Mouse (Mus musculus): ENCODE results near the gene Trp53i13. TPM values are rescaled to one million over a fixed set of nuclear protein-coding genes. Genes with fewer than 3 reads are reported as not detected.

Trp53i13 gene
- polyA plus RNA-seq, 1 experiment = 46.8 TPM

GRCm38 (mm10) chr11:77485229-77485628 is 30.6 kb downstream of the Trp53i13 start:
- H3K4me1 ChIP-seq (ENCODE audit: control insufficient read depth, insufficient read depth, insufficient read length, low read length) = peaks cover 6% of the 10 kb centered on the region
- TF ChIP-seq POLR2A (IDR thresholded peaks at IDR 0.05; ENCODE audit: low read depth, low read length) (no peak), CTCF (IDR thresholded peaks at IDR 0.05; ENCODE audit: extremely low read depth, insufficient read length, insufficient replicate concordance, low read depth, low read length) (no peak)
- no peak overlapping the region for H3K4me3 ChIP-seq (ENCODE audit: low read depth, low read length)
- no peaks in the 10 kb centered on the region for H3K27me3 ChIP-seq (ENCODE audit: control insufficient read depth, insufficient read depth, low read length)
- WGBS = 78% methylated on average over 6 of the region's 6 CpGs
- H3K36me3 ChIP-seq (ENCODE audit: control insufficient read depth, insufficient read depth, low read length) = no peaks in the 10 kb centered on the region
- H3K27ac ChIP-seq (ENCODE audit: insufficient read depth, low read depth, low read length) = no peak overlapping the region

- Histone ChIP-seq H3K4me3 (ENCODE audit: low read depth, low read length) (no peak overlapping the region), H3K4me1 (ENCODE audit: control insufficient read depth, insufficient read depth, insufficient read length, low read length) (no peaks in the 10 kb centered on the region), H3K36me3 (ENCODE audit: control insufficient read depth, insufficient read depth, low read length) (no peaks in the 10 kb centered on the region), H3K27ac (ENCODE audit: insufficient read depth, low read depth, low read length) (no peak overlapping the region), H3K27me3 (ENCODE audit: control insufficient read depth, insufficient read depth, low read length) (no peaks in the 10 kb centered on the region)
- WGBS = 41% methylated on average over 11 of the region's 11 CpGs
- TF ChIP-seq CTCF (IDR thresholded peaks at IDR 0.05; ENCODE audit: extremely low read depth, insufficient read length, insufficient replicate concordance, low read depth, low read length) = no peak
- TF ChIP-seq POLR2A (IDR thresholded peaks at IDR 0.05; ENCODE audit: low read depth, low read length) = no peak
Measured at GRCm38 (mm10) chr11:77483510-77484255, 32.1 kb downstream of the Trp53i13 start.

GRCm38 (mm10) chr11:77483043-77483442 is 32.7 kb downstream of the Trp53i13 start:
- no peak overlapping the region for H3K4me3 ChIP-seq (ENCODE audit: low read depth, low read length)
- TF ChIP-seq CTCF (IDR thresholded peaks at IDR 0.05; ENCODE audit: extremely low read depth, insufficient read length, insufficient replicate concordance, low read depth, low read length) (no peak), POLR2A (IDR thresholded peaks at IDR 0.05; ENCODE audit: low read depth, low read length) (no peak)
- H3K27ac ChIP-seq (ENCODE audit: insufficient read depth, low read depth, low read length) = no peak overlapping the region
- no peaks in the 10 kb centered on the region for H3K4me1 ChIP-seq (ENCODE audit: control insufficient read depth, insufficient read depth, insufficient read length, low read length)
- WGBS = 53% methylated on average over 3 of the region's 3 CpGs
- H3K36me3 ChIP-seq (ENCODE audit: control insufficient read depth, insufficient read depth, low read length) = no peaks in the 10 kb centered on the region
- no peaks in the 10 kb centered on the region for H3K27me3 ChIP-seq (ENCODE audit: control insufficient read depth, insufficient read depth, low read length)

- Histone ChIP-seq H3K4me1 (ENCODE audit: control insufficient read depth, insufficient read depth, insufficient read length, low read length) (peaks cover 13% of the 10 kb centered on the region), H3K27me3 (ENCODE audit: control insufficient read depth, insufficient read depth, low read length) (no peaks in the 10 kb centered on the region), H3K36me3 (ENCODE audit: control insufficient read depth, insufficient read depth, low read length) (no peaks in the 10 kb centered on the region), H3K27ac (ENCODE audit: insufficient read depth, low read depth, low read length) (no peak overlapping the region), H3K4me3 (ENCODE audit: low read depth, low read length) (peak overlapping the region; percentile 10; the same call in 1 of the 2 replicates)
- 34% methylated on average over 6 of the region's 6 CpGs for WGBS
- no peak for TF ChIP-seq CTCF (IDR thresholded peaks at IDR 0.05; ENCODE audit: extremely low read depth, insufficient read length, insufficient replicate concordance, low read depth, low read length)
- no peak for TF ChIP-seq POLR2A (IDR thresholded peaks at IDR 0.05; ENCODE audit: low read depth, low read length)
Measured at GRCm38 (mm10) chr11:77476895-77477294, 38.9 kb downstream of the Trp53i13 start.

GRCm38 (mm10) chr11:77476216-77476615 is 39.6 kb downstream of the Trp53i13 start:
- TF ChIP-seq CTCF (IDR thresholded peaks at IDR 0.05; ENCODE audit: extremely low read depth, insufficient read length, insufficient replicate concordance, low read depth, low read length) (no peak), POLR2A (IDR thresholded peaks at IDR 0.05; ENCODE audit: low read depth, low read length) (no peak)
- H3K27ac ChIP-seq (ENCODE audit: insufficient read depth, low read depth, low read length) = no peak overlapping the region
- no peaks in the 10 kb centered on the region for H3K27me3 ChIP-seq (ENCODE audit: control insufficient read depth, insufficient read depth, low read length)
- H3K4me3 ChIP-seq (ENCODE audit: low read depth, low read length) = no peak overlapping the region
- WGBS = 75% methylated on average over 14 of the region's 14 CpGs
- H3K36me3 ChIP-seq (ENCODE audit: control insufficient read depth, insufficient read depth, low read length) = no peaks in the 10 kb centered on the region
- peaks cover 13% of the 10 kb centered on the region for H3K4me1 ChIP-seq (ENCODE audit: control insufficient read depth, insufficient read depth, insufficient read length, low read length)

GRCm38 (mm10) chr11:77472775-77473174 is 43.0 kb downstream of the Trp53i13 start:
- Histone ChIP-seq H3K36me3 (ENCODE audit: control insufficient read depth, insufficient read depth, low read length) (no peaks in the 10 kb centered on the region; the same call in 1 of the 2 replicates), H3K4me1 (ENCODE audit: control insufficient read depth, insufficient read depth, insufficient read length, low read length) (peaks cover 14% of the 10 kb centered on the region), H3K27ac (ENCODE audit: insufficient read depth, low read depth, low read length) (no peak overlapping the region), H3K27me3 (ENCODE audit: control insufficient read depth, insufficient read depth, low read length) (no peaks in the 10 kb centered on the region), H3K4me3 (ENCODE audit: low read depth, low read length) (no peak overlapping the region)
- 91% methylated on average over 16 of the region's 16 CpGs for WGBS
- TF ChIP-seq CTCF (IDR thresholded peaks at IDR 0.05; ENCODE audit: extremely low read depth, insufficient read length, insufficient replicate concordance, low read depth, low read length) = no peak
- TF ChIP-seq POLR2A (IDR thresholded peaks at IDR 0.05; ENCODE audit: low read depth, low read length) = no peak

- Histone ChIP-seq H3K4me3 (ENCODE audit: low read depth, low read length) (no peak overlapping the region), H3K4me1 (ENCODE audit: control insufficient read depth, insufficient read depth, insufficient read length, low read length) (peaks cover 9% of the 10 kb centered on the region), H3K27ac (ENCODE audit: insufficient read depth, low read depth, low read length) (no peak overlapping the region), H3K27me3 (ENCODE audit: control insufficient read depth, insufficient read depth, low read length) (0 out of 2 replicates have a peak, but pooled peaks cover 5% of the 10 kb centered on the region), H3K36me3 (ENCODE audit: control insufficient read depth, insufficient read depth, low read length) (no peaks in the 10 kb centered on the region; the same call in 1 of the 2 replicates)
- 91% methylated on average over 29 of the region's 29 CpGs for WGBS
- TF ChIP-seq CTCF (IDR thresholded peaks at IDR 0.05; ENCODE audit: extremely low read depth, insufficient read length, insufficient replicate concordance, low read depth, low read length) = no peak
- no peak for TF ChIP-seq POLR2A (IDR thresholded peaks at IDR 0.05; ENCODE audit: low read depth, low read length)
Measured at GRCm38 (mm10) chr11:77471407-77471806, 44.4 kb downstream of the Trp53i13 start.

All from small intestine, adult 2 months (tissue).